Mouse (Mus musculus) liver, embryonic 14.5 days (tissue): Measurements from ENCODE around the gene Gja6. TPM values are rescaled to one million over a fixed set of nuclear protein-coding genes. Genes with fewer than 3 reads are reported as not detected.

Source experiments
- ATAC-seq: fragments of 200-750 bp; cut with Nextera tagmentation; 2 replicates; pipeline ENCODE4 v1.8.0; 2017; ENCODE audit warnings: moderate number of reproducible peaks, mild to moderate bottlenecking, moderate library complexity; ENCODE audit not compliant: insufficient read depth
- DNase-seq, 3 experiments: peaks; one replicate each; pipeline ENCODE4 v3.0.0-alpha.2; 2012 to 2013; ENCODE audit warnings: low read depth in 3 of 3, low spot score in 3 of 3
- H3K27ac ChIP-seq: fragments of 300-500 bp; sonication (generic); 2 replicates; pipeline ENCODE4 v1.5.1; 2014; ENCODE audit warnings: moderate library complexity, mild to moderate bottlenecking, control low read depth, inconsistent platforms
- H3K27me3 ChIP-seq: fragments of 300-500 bp; sonication (generic); 2 replicates; pipeline ENCODE4 v1.6.1; 2014; ENCODE audit warnings: mild to moderate bottlenecking, low read length, moderate library complexity; ENCODE audit not compliant: control insufficient read depth, insufficient read depth
- H3K36me3 ChIP-seq: fragments of 300-500 bp; sonication (generic); replicated peaks from 2 replicates; pipeline ENCODE4 v1.6.1; 2014; ENCODE audit warnings: low read depth; ENCODE audit not compliant: control insufficient read depth, insufficient read depth
- H3K4me1 ChIP-seq, 2 experiments: fragments of 200-500 bp in 1 of 2; fragments of 300-500 bp in 1 of 2; sonication (generic) in 1 of 2; replicated peaks; 2 replicates each; pipeline ENCODE4 v1.6.1; 2012 to 2014; ENCODE audit warnings: antibody characterized with exemption in 1 of 2, inconsistent platforms in 1 of 2, low read length in 1 of 2; ENCODE audit not compliant: control insufficient read depth in 2 of 2, insufficient read depth in 2 of 2
- H3K4me2 ChIP-seq: fragments of 300-500 bp; sonication (generic); 2 replicates; pipeline ENCODE4 v1.6.1; 2014; ENCODE audit warnings: low read depth, mild to moderate bottlenecking, control low read depth, moderate library complexity
- H3K4me3 ChIP-seq, 2 experiments: fragments of 200-500 bp in 1 of 2; fragments of 300-500 bp in 1 of 2; sonication (generic) in 1 of 2; 2 replicates each; pipeline ENCODE4 v1.5.1; 2012 to 2014; ENCODE audit warnings: low read depth in 2 of 2, low read length in 2 of 2, mild to moderate bottlenecking in 2 of 2, control low read depth in 1 of 2, inconsistent platforms in 1 of 2, moderate library complexity in 1 of 2; ENCODE audit not compliant: insufficient read depth in 1 of 2
- H3K9ac ChIP-seq: fragments of 300-500 bp; sonication (generic); replicated peaks from 2 replicates; pipeline ENCODE4 v1.6.1; 2014; ENCODE audit warnings: mild to moderate bottlenecking, control low read depth, moderate library complexity
- H3K9me3 ChIP-seq: fragments of 300-500 bp; sonication (generic); 2 replicates; pipeline ENCODE4 v1.6.1; 2016; ENCODE audit warnings: low read length, mixed read lengths; ENCODE audit not compliant: control insufficient read depth
- CTCF ChIP-seq: IDR thresholded peaks from 2 replicates; pipeline ENCODE4 v1.5.1; 2016; ENCODE audit warnings: antibody characterized with exemption, low read depth, control low read depth
- EP300 ChIP-seq: IDR thresholded peaks from 2 replicates; pipeline ENCODE4 v1.6.1; 2016; ENCODE audit warnings: antibody characterized with exemption, low read depth
- WGBS: fragments of 180-500 bp; shearing (Covaris S2); extraction: QIAGEN DNeasy Blood & Tissue Kit; methylation state at CpG from one replicate; pipeline ENCODE4 v1.1.7; 2014; ENCODE audit not compliant: insufficient replicate concordance; 5-methylcytosine and 5-hydroxymethylcytosine counted together
- polyA plus RNA-seq, 2 experiments: library from polyadenylated mRNA; depleted of rRNA in 1 of 2; stranded (reverse) in 1 of 2; unstranded in 1 of 2; fragments of >200 nt; fragmentation: Nextera tagmentation in 1 of 2; extraction: Ambion mirVana in 1 of 2; gene quantifications; 2 replicates each; pipeline versions ENCODE4 v1.2.1 to v1.2.3; 2012 to 2014

Gene Gja6
- 0.40 and 0.43 TPM in 2 replicates for polyA plus RNA-seq (2012; rRNA removed)
- 0.78 and 1.0 TPM in 2 replicates for polyA plus RNA-seq (2014; fragmentation: Nextera tagmentation; extraction: Ambion mirVana)

GRCm38 (mm10) chrX:160906952-160907351 is at the start of gene Gja6:
TSS of gene Gja6 (minus strand) at chrX:160907052.
- no peak for DNase-seq
- WGBS, result 46% methylated on average over 4 of the region's 4 CpGs

GRCm38 (mm10) chrX:160949583-160949982 is 42.7 kb upstream of the Gja6 start:
- no peak for TF ChIP-seq CTCF
- WGBS, result 63% methylated on average over 2 of the region's 2 CpGs
- H3K4me1 ChIP-seq, result no peaks in the 10 kb centered on the region
- DNase-seq, result no peak
- H3K9me3 ChIP-seq, result no peaks in the 10 kb centered on the region
- no peak overlapping the region for H3K9ac ChIP-seq
- no peak overlapping the region for H3K4me3 ChIP-seq
- no peaks in the 10 kb centered on the region for H3K36me3 ChIP-seq
- ATAC-seq, result no peak
- no peaks in the 10 kb centered on the region for H3K27me3 ChIP-seq
- H3K4me2 ChIP-seq, result no peak overlapping the region
- no peak overlapping the region for H3K27ac ChIP-seq

More at GRCm38 (mm10) chrX:160906952-160907351, at the start of gene Gja6:
- no peak for TF ChIP-seq CTCF
- TF ChIP-seq EP300, result no peak
- H3K9me3 ChIP-seq, result no peaks in the 10 kb centered on the region
- H3K27me3 ChIP-seq, result no peaks in the 10 kb centered on the region
- no peak for ATAC-seq
- peaks cover 0 to 4% of the 10 kb centered on the region in 2 experiments; a peak in 2 of 4 replicates for H3K4me1 ChIP-seq
- no peak within 1 kb of the TSS for H3K9ac ChIP-seq
- H3K4me3 ChIP-seq, result no peak within 1 kb of the TSS
- no peak within 1 kb of the TSS for H3K27ac ChIP-seq
- H3K4me2 ChIP-seq, result no peak within 1 kb of the TSS
- no peaks in the 10 kb centered on the region for H3K36me3 ChIP-seq

DNA sequence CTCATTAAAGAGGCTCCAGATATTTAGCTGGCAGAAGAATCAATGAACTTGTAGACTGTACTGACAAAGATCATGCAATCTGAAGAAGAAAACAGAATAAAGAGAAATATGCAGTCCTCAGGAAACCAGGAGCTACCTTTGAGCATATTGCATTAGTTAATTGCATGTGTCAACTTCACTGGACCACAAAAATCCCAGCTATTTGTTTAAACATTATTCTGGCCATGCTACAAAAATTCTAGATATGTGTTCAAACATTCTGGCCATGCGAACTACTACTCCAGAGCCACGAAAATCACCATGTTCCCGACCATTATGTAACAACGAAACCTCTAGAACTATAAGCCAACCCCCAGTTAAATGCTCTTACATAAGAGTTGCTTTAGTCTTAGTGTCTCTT is 37.9 kb upstream of the Gja6 start:
- H3K4me1 ChIP-seq, result no peaks in the 10 kb centered on the region
- no peaks in the 10 kb centered on the region for H3K27me3 ChIP-seq
- no peak overlapping the region for H3K4me2 ChIP-seq
- no peak for TF ChIP-seq CTCF
- TF ChIP-seq EP300, result no peak
- no peak for ATAC-seq
- no peak for DNase-seq
- no peaks in the 10 kb centered on the region for H3K9me3 ChIP-seq
- WGBS, result 65% methylated on average over 4 of the region's 4 CpGs
- H3K27ac ChIP-seq, result no peak overlapping the region
- no peaks in the 10 kb centered on the region for H3K36me3 ChIP-seq
- H3K9ac ChIP-seq, result no peak overlapping the region
- H3K4me3 ChIP-seq, result no peak overlapping the region

GRCm38 (mm10) chrX:160935541-160935940 is 28.7 kb upstream of the Gja6 start:
- H3K36me3 ChIP-seq, result no peaks in the 10 kb centered on the region
- no peak overlapping the region for H3K9ac ChIP-seq
- DNase-seq, result no peak
- 15% methylated on average over 1 of the region's 1 CpGs for WGBS
- H3K4me3 ChIP-seq, result no peak overlapping the region
- TF ChIP-seq EP300 (no peak), CTCF (peak; percentile 42; the same call in 1 of the 2 replicates)
- no peak overlapping the region for H3K27ac ChIP-seq
- H3K4me2 ChIP-seq, result no peak overlapping the region
- ATAC-seq, result 0 out of 2 replicates have a peak, but pooled peaks have one; percentile 43
- no peaks in the 10 kb centered on the region for H3K9me3 ChIP-seq
- H3K27me3 ChIP-seq, result no peaks in the 10 kb centered on the region
- H3K4me1 ChIP-seq, result no peaks in the 10 kb centered on the region

DNA sequence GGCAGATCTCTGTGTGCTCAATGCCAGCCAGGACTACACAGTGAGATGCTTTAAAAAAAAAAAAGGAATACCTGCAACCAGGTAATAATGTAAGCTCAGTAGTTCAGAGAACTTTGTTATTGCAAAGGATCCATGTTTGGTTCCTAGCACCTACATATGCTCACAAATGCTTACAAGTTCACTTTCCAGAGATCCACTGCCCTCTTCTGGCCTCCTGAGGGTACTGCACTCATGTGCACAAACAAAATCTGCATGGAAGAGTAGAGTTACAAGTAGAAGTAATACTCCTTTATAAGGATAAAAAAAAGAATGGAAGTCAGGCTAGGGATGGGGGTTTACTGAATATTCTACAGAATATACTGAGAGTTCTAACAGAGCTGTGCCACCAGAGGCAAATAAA is 23.8 kb upstream of the Gja6 start:
- no peak overlapping the region for H3K9ac ChIP-seq
- no peaks in the 10 kb centered on the region for H3K36me3 ChIP-seq
- ATAC-seq, result no peak
- no peaks in the 10 kb centered on the region for H3K9me3 ChIP-seq
- no peak overlapping the region for H3K27ac ChIP-seq
- H3K4me1 ChIP-seq, result peaks cover 0 to 2% of the 10 kb centered on the region in 2 experiments; a peak in 1 of 4 replicates
- no peak for DNase-seq
- TF ChIP-seq EP300 (no peak), CTCF (peak; percentile 61)
- H3K27me3 ChIP-seq, result no peaks in the 10 kb centered on the region
- no peak overlapping the region for H3K4me3 ChIP-seq
- H3K4me2 ChIP-seq, result no peak overlapping the region
